Mouse (Mus musculus) ES-E14 (cell line): Measurements from ENCODE around the gene Ppard.

ENCODE experiments used
- CHD2 ChIP-seq: IDR thresholded peaks from 2 replicates; pipeline ENCODE4 v1.6.1; 2014; ENCODE audit warnings: mild to moderate bottlenecking, low read depth, low read length, inconsistent platforms
- HCFC1 ChIP-seq: IDR thresholded peaks from 2 replicates; pipeline ENCODE4 v1.6.1; 2012; ENCODE audit warnings: low read length, inconsistent platforms, borderline replicate concordance; ENCODE audit not compliant: insufficient read depth
- MAFK ChIP-seq: IDR thresholded peaks from 2 replicates; pipeline ENCODE4 v1.6.1; 2014; ENCODE audit warnings: mild to moderate bottlenecking, low read depth, low read length, inconsistent platforms; ENCODE audit not compliant: insufficient read depth
- ZC3H11A ChIP-seq: IDR thresholded peaks from 2 replicates; pipeline ENCODE4 v1.6.1; 2012; ENCODE audit warnings: low read depth, mild to moderate bottlenecking, inconsistent platforms, low read length, borderline replicate concordance
- ZNF384 ChIP-seq: IDR thresholded peaks from 2 replicates; pipeline ENCODE4 v1.6.1; 2012; ENCODE audit warnings: low read depth, low read length, inconsistent platforms

DNA sequence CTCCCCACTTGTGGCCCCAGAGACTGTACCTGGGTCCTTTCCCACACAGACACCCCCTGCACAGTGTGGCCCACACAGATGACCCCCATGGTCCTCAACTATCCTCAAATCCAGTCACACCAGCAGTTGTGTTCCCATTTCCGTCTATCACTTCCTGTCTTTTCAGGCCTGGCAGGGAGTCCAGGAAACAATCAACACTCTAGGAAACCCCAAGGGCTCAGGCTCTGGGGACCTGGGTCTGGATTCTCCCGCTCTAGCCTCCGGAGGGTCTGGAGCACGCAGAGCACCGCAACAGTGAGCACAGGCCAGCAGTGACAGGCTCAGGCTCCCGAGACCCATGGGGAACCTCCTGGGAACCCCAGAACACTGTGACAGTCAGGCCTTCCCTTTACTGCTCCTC is 115.7 kb downstream of the Ppard start:
- no peak for TF ChIP-seq ZC3H11A
- TF ChIP-seq CHD2 = no peak
- no peak for TF ChIP-seq ZNF384
- no peak for TF ChIP-seq HCFC1
- TF ChIP-seq MAFK = no peak
